Comparison of ENCODE assay signal across 9 mouse cellular contexts in the genomic region with DNA sequence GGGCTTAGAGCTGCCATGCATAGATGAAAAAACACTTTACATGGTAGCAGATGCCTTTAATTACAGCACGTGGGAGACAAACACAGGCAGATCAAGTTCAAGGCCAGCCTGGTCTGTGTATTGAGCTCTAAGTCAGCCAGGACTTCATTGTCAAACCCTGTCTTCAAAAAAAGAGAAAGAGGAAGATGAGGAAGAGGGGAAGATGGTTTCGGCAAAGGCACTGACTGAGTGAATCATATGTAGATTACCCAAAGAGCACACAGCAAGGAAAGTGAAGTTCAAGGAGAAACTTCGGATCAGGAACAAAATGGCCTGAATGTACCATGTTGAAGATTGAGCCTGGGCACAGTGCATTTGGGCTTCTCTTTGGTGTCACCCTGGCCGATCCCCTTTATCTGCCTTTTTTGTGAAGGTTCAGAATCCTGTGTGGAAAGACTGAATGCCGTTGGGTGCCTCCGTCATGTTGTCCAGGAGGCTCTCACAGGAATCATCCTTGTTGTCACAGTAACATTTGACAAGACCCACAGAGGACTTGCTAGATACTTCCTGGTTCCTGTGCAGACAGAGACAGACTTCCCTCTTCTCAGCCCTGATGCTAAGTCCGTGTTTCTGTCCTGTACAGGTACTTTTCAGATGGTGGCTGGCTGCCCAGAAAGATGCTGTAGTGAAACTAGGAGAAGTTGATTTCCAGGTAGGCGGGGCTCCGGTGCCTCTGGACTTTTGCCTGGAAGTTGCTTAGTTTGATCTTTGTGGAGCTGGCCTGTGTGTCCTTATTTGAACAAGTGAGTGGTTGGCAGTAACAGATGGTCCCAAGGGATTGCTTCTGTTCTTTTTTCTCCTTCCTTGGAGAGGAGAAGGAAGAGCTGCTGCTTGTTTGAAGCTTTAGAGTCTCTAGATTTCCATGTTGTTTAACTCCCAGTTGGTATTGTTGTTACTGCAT.
DNase-seq lines count a peak whose midpoint lies in the region; ATAC-seq lines count a peak whose summit lies in the region.
"Had no signal": no experiment of that assay in that cellular context is flagged by ENCODE, and none has a peak within 500 bp of the region (broad histone marks: within the 10 kb centered on the region; RNA-seq: fewer than 3 reads in every experiment).

No protein-coding gene starts in this region.

- H3K27me3 ChIP-seq in midbrain, embryonic 11.5 days (ENCODE audit: control insufficient read depth, insufficient read depth, low read length) = no peaks in the 10 kb centered on the region
- H3K27me3 ChIP-seq in forebrain, embryonic 12.5 days = no peaks in the 10 kb centered on the region
- H3K27me3 ChIP-seq: limb, embryonic 15.5 days had no signal

- 90% methylated on average over 9 of the region's 9 CpGs for WGBS in midbrain, embryonic 11.5 days
- WGBS in forebrain, embryonic 12.5 days = 89% methylated on average over 9 of the region's 9 CpGs

- H3K27ac ChIP-seq in midbrain, embryonic 11.5 days (ENCODE audit: low read depth, low read length) = no peak overlapping the region
- no peak overlapping the region for H3K27ac ChIP-seq in forebrain, embryonic 12.5 days
- H3K27ac ChIP-seq: limb, embryonic 15.5 days had no signal

- no peaks in the 10 kb centered on the region for H3K9me3 ChIP-seq in midbrain, embryonic 11.5 days (ENCODE audit: control insufficient read depth, low read length)
- H3K9me3 ChIP-seq in forebrain, embryonic 12.5 days = no peaks in the 10 kb centered on the region
- H3K9me3 ChIP-seq: limb, embryonic 15.5 days had no signal

- H3K4me3 ChIP-seq in midbrain, embryonic 11.5 days (ENCODE audit: low read depth, low read length) = no peak overlapping the region
- no peak overlapping the region for H3K4me3 ChIP-seq in forebrain, embryonic 12.5 days (replicated peaks)
- H3K4me3 ChIP-seq: limb, embryonic 15.5 days had no signal

- no peak overlapping the region for H3K9ac ChIP-seq in midbrain, embryonic 11.5 days (ENCODE audit: low read length)
- H3K9ac ChIP-seq in forebrain, embryonic 12.5 days = no peak overlapping the region
- H3K9ac ChIP-seq: limb, embryonic 15.5 days had no signal

- H3K4me1 ChIP-seq in midbrain, embryonic 11.5 days (ENCODE audit: control insufficient read depth, insufficient read depth, low read length) = no peaks in the 10 kb centered on the region
- no peaks in the 10 kb centered on the region for H3K4me1 ChIP-seq in forebrain, embryonic 12.5 days

- no peaks in the 10 kb centered on the region; the same call in 1 of the 2 replicates for H3K36me3 ChIP-seq in midbrain, embryonic 11.5 days (ENCODE audit: control insufficient read depth, insufficient read depth, low read length)
- H3K36me3 ChIP-seq in forebrain, embryonic 12.5 days (replicated peaks) = no peaks in the 10 kb centered on the region
- H3K36me3 ChIP-seq: limb, embryonic 15.5 days had no signal

- H3K4me2 ChIP-seq in midbrain, embryonic 11.5 days = no peak overlapping the region
- H3K4me2 ChIP-seq in forebrain, embryonic 12.5 days = no peak overlapping the region
- H3K4me2 ChIP-seq: limb, embryonic 15.5 days had no signal

- ATAC-seq in midbrain, embryonic 11.5 days (ENCODE audit: low FRiP score) = no peak
- ATAC-seq in forebrain, embryonic 12.5 days (ENCODE audit: low FRiP score) = no peak

- peak; percentile 36 to 68 for DNase-seq in frontal cortex, adult 2 months (ENCODE audit: extremely low spot score in 1 of 2, low spot score in 1 of 2)
- DNase-seq in frontal cortex, postnatal 14 days (ENCODE audit: low spot score in 2 of 2) = no peak
- DNase-seq in 3134 (ENCODE audit: extremely low read depth, insufficient read length, low spot score) = peak; percentile 28
- DNase-seq in kidney, adult 8-10 months = peak; percentile 85 to 93
- DNase-seq in lung, postnatal 36 days = peak; percentile 75
- no peak for DNase-seq in midbrain, embryonic 11.5 days (ENCODE audit: low spot score, missing footprints)
- no peak for DNase-seq in cerebellum, postnatal 14 days

Comparison
In these comparisons a context has a peak if more than half of its experiments do, and no peak if none do; other contexts are left out.
1. DNase-seq: peak in frontal cortex, adult 2 months (2 of 2), 3134 (single experiment), kidney, adult 8-10 months (2 of 2) and lung, postnatal 36 days (single experiment); none in frontal cortex, postnatal 14 days (0 of 2), midbrain, embryonic 11.5 days (single experiment) and cerebellum, postnatal 14 days (0 of 2).